Mouse (Mus musculus) midbrain, embryonic 12.5 days (tissue): ENCODE data around the gene Bhlhb9. TPM values are rescaled to one million over a fixed set of nuclear protein-coding genes. Genes with fewer than 3 reads are reported as not detected.
A peak's percentile ranks its signal among the peaks of the same experiment; 100 is the strongest.
"Not testable (repeated sequence)": the region's sequence is repeated elsewhere in the genome, so short reads cannot be mapped to it uniquely, and the experiment has no call there.

Experiments used
- ATAC-seq: fragments of 200-750 bp; cut with Nextera tagmentation; 2 replicates; pipeline ENCODE4 v1.8.0; 2017; ENCODE audit warnings: low read depth, moderate TSS enrichment, moderate library complexity; ENCODE audit not compliant: low FRiP score
- H3K27ac ChIP-seq: fragments of 300-500 bp; sonication (generic); replicated peaks from 2 replicates; pipeline ENCODE4 v1.5.1; 2016; ENCODE audit warnings: mild to moderate bottlenecking
- H3K27me3 ChIP-seq: fragments of 300-500 bp; sonication (generic); 2 replicates; pipeline ENCODE4 v1.6.1; 2016; ENCODE audit warnings: mild to moderate bottlenecking
- H3K36me3 ChIP-seq: fragments of 300-500 bp; sonication (generic); 2 replicates; pipeline ENCODE4 v1.6.1; 2016
- H3K4me1 ChIP-seq: fragments of 300-500 bp; sonication (generic); 2 replicates; pipeline ENCODE4 v1.6.1; 2016
- H3K4me2 ChIP-seq: fragments of 300-500 bp; sonication (generic); replicated peaks from 2 replicates; pipeline ENCODE4 v1.6.1; 2016; ENCODE audit warnings: mild to moderate bottlenecking, moderate library complexity
- H3K4me3 ChIP-seq: fragments of 300-500 bp; sonication (generic); 2 replicates; pipeline ENCODE4 v1.5.1; 2016; ENCODE audit warnings: mild to moderate bottlenecking
- H3K9ac ChIP-seq: fragments of 300-500 bp; sonication (generic); replicated peaks from 2 replicates; pipeline ENCODE4 v1.6.1; 2016; ENCODE audit warnings: mild to moderate bottlenecking, moderate library complexity
- H3K9me3 ChIP-seq: fragments of 300-500 bp; sonication (generic); 2 replicates; pipeline ENCODE4 v1.6.1; 2016; ENCODE audit warnings: mild to moderate bottlenecking
- WGBS: fragments of 180-500 bp; shearing (Covaris S2); methylation state at CpG from one replicate; pipeline ENCODE4 v1.1.7; 2016; 5-methylcytosine and 5-hydroxymethylcytosine counted together
- polyA plus RNA-seq: library from polyadenylated mRNA; unstranded; fragments of >200 nt; fragmentation: Nextera tagmentation; extraction: Ambion mirVana; gene quantifications from 2 replicates; pipeline ENCODE4 v1.2.1, GENCODE M21; 2016

The Bhlhb9 gene
- 83.9 and 90.3 TPM in 2 replicates for polyA plus RNA-seq

GRCm38 (mm10) chrX:135797212-135797644, at the start of gene Bhlhb9:
Bhlhb9 (plus strand) TSS chrX:135797594.
- not testable (repeated sequence) for H3K4me1 ChIP-seq, H3K27me3 ChIP-seq, H3K9me3 ChIP-seq
- 0 out of 2 replicates have a peak, but pooled peaks have one; percentile 1 for ATAC-seq
- Histone ChIP-seq H3K4me3 (peak within 1 kb of the TSS; percentile 58), H3K4me2 (peak within 1 kb of the TSS; percentile 63), H3K27ac (peak within 1 kb of the TSS; percentile 72), H3K9ac (peak within 1 kb of the TSS; percentile 71), H3K36me3 (peaks cover 22% of the 10 kb centered on the region; the same call in 1 of the 2 replicates)
- 13% methylated on average over 4 of the region's 5 CpGs for WGBS

GRCm38 (mm10) chrX:135752832-135753231, 44.6 kb upstream of the Bhlhb9 start:
- 0 out of 2 replicates have a peak, but pooled peaks cover 4% of the 10 kb centered on the region for H3K36me3 ChIP-seq
- no peaks in the 10 kb centered on the region for H3K27me3 ChIP-seq
- no peak overlapping the region for H3K27ac ChIP-seq
- no peak overlapping the region for H3K4me2 ChIP-seq
- no peak overlapping the region for H3K4me3 ChIP-seq
- no peaks in the 10 kb centered on the region for H3K9me3 ChIP-seq
- no peaks in the 10 kb centered on the region for H3K4me1 ChIP-seq
- no peak overlapping the region for H3K9ac ChIP-seq
- peak; percentile 71 for ATAC-seq
- 0% methylated on average over 2 of the region's 2 CpGs for WGBS

- H3K9me3 ChIP-seq: no peaks in the 10 kb centered on the region
- no peak overlapping the region for H3K9ac ChIP-seq
- H3K4me2 ChIP-seq: no peak overlapping the region
- H3K27me3 ChIP-seq: no peaks in the 10 kb centered on the region
- H3K27ac ChIP-seq: no peak overlapping the region
- no peaks in the 10 kb centered on the region for H3K4me1 ChIP-seq
- no peak for ATAC-seq
- H3K36me3 ChIP-seq: peaks cover 7% of the 10 kb centered on the region; the same call in 1 of the 2 replicates
- H3K4me3 ChIP-seq: no peak overlapping the region
These were observed 35.7 kb upstream of the Bhlhb9 start for GRCm38 (mm10) chrX:135761707-135762106.

GRCm38 (mm10) chrX:135768043-135768548, 29.3 kb upstream of the Bhlhb9 start:
- H3K36me3 ChIP-seq: 0 out of 2 replicates have a peak, but pooled peaks cover 4% of the 10 kb centered on the region
- no peak overlapping the region for H3K9ac ChIP-seq
- H3K9me3 ChIP-seq: no peaks in the 10 kb centered on the region
- WGBS: 86% methylated on average over 2 of the region's 3 CpGs
- no peak overlapping the region for H3K4me3 ChIP-seq
- H3K4me2 ChIP-seq: no peak overlapping the region
- no peak for ATAC-seq
- H3K27ac ChIP-seq: no peak overlapping the region
- H3K27me3 ChIP-seq: no peaks in the 10 kb centered on the region
- no peaks in the 10 kb centered on the region for H3K4me1 ChIP-seq

GRCm38 (mm10) chrX:135768565-135768964, 28.8 kb upstream of the Bhlhb9 start:
- H3K27ac ChIP-seq: no peak overlapping the region
- H3K27me3 ChIP-seq: no peaks in the 10 kb centered on the region
- H3K9ac ChIP-seq: no peak overlapping the region
- ATAC-seq: no peak
- H3K4me2 ChIP-seq: no peak overlapping the region
- 80% methylated on average over 2 of the region's 2 CpGs for WGBS
- no peaks in the 10 kb centered on the region for H3K9me3 ChIP-seq
- no peaks in the 10 kb centered on the region for H3K4me1 ChIP-seq
- no peak overlapping the region for H3K4me3 ChIP-seq
- H3K36me3 ChIP-seq: 0 out of 2 replicates have a peak, but pooled peaks cover 4% of the 10 kb centered on the region

- no peaks in the 10 kb centered on the region for H3K36me3 ChIP-seq
- H3K27me3 ChIP-seq: no peaks in the 10 kb centered on the region
- H3K4me2 ChIP-seq: no peak overlapping the region
- no peaks in the 10 kb centered on the region for H3K4me1 ChIP-seq
- ATAC-seq: no peak
- H3K27ac ChIP-seq: no peak overlapping the region
- H3K9me3 ChIP-seq: no peaks in the 10 kb centered on the region
- H3K4me3 ChIP-seq: no peak overlapping the region
- H3K9ac ChIP-seq: no peak overlapping the region
These were observed 5.9 kb upstream of the Bhlhb9 start for GRCm38 (mm10) chrX:135791536-135791935.

- H3K4me3 ChIP-seq: no peak overlapping the region
- no peaks in the 10 kb centered on the region for H3K27me3 ChIP-seq
- H3K36me3 ChIP-seq: no peaks in the 10 kb centered on the region
- no peak overlapping the region for H3K9ac ChIP-seq
- 82% methylated on average over 6 of the region's 6 CpGs for WGBS
- no peak overlapping the region for H3K27ac ChIP-seq
- ATAC-seq: no peak
- H3K9me3 ChIP-seq: no peaks in the 10 kb centered on the region
- H3K4me1 ChIP-seq: no peaks in the 10 kb centered on the region
- H3K4me2 ChIP-seq: no peak overlapping the region
These were observed 5.1 kb upstream of the Bhlhb9 start for GRCm38 (mm10) chrX:135792326-135792725.

- peak overlapping the region; percentile 71 for H3K9ac ChIP-seq
- peak overlapping the region; percentile 72 for H3K27ac ChIP-seq
- 25% methylated on average over 25 of the region's 27 CpGs for whole genome bisulfite sequencing
- not testable (repeated sequence) for H3K27me3 ChIP-seq, H3K4me1 ChIP-seq, H3K9me3 ChIP-seq
- H3K4me2 ChIP-seq: peak overlapping the region; percentile 63
- H3K36me3 ChIP-seq: peaks cover 19% of the 10 kb centered on the region; the same call in 1 of the 2 replicates
- ATAC-seq: peak; percentile 92
- H3K4me3 ChIP-seq: peak overlapping the region; percentile 58
These were observed 1.6 kb upstream of the Bhlhb9 start for GRCm38 (mm10) chrX:135795591-135796304.

- ATAC-seq: peak; percentile 76
- H3K36me3 ChIP-seq: peaks cover 22% of the 10 kb centered on the region; the same call in 1 of the 2 replicates
- peak overlapping the region; percentile 71 for H3K9ac ChIP-seq
- not testable (repeated sequence) for H3K4me1 ChIP-seq, H3K9me3 ChIP-seq, H3K27me3 ChIP-seq
- WGBS: 21% methylated on average over 25 of the region's 26 CpGs
- H3K27ac ChIP-seq: peak overlapping the region; percentile 72
- peak overlapping the region; percentile 58 for H3K4me3 ChIP-seq
- peak overlapping the region; percentile 63 for H3K4me2 ChIP-seq
These were observed 836 bp upstream of the Bhlhb9 start for GRCm38 (mm10) chrX:135796305-135797211.

GRCm38 (mm10) chrX:135804149-135804548, 6.8 kb downstream of the Bhlhb9 start:
- Histone ChIP-seq H3K36me3 (peaks cover 18% of the 10 kb centered on the region; the same call in 1 of the 2 replicates), H3K9me3 (no peaks in the 10 kb centered on the region), H3K9ac (no peak overlapping the region), H3K27ac (no peak overlapping the region), H3K4me2 (no peak overlapping the region), H3K27me3 (no peaks in the 10 kb centered on the region), H3K4me1 (no peaks in the 10 kb centered on the region), H3K4me3 (no peak overlapping the region)
- ATAC-seq: no peak
- 91% methylated on average over 3 of the region's 3 CpGs for WGBS

GRCm38 (mm10) chrX:135805780-135806179, 8.4 kb downstream of the Bhlhb9 start:
- no peak overlapping the region for H3K4me2 ChIP-seq
- no peak overlapping the region for H3K4me3 ChIP-seq
- no peak overlapping the region for H3K9ac ChIP-seq
- no peaks in the 10 kb centered on the region for H3K4me1 ChIP-seq
- no peaks in the 10 kb centered on the region for H3K27me3 ChIP-seq
- H3K27ac ChIP-seq: no peak overlapping the region
- peaks cover 3% of the 10 kb centered on the region; the same call in 1 of the 2 replicates for H3K36me3 ChIP-seq
- H3K9me3 ChIP-seq: no peaks in the 10 kb centered on the region
- WGBS: 0% methylated on average over 1 of the region's 1 CpGs
- no peak for ATAC-seq

- H3K4me2 ChIP-seq, H3K27me3 ChIP-seq, H3K4me1 ChIP-seq, ATAC-seq, H3K9me3 ChIP-seq, H3K4me3 ChIP-seq, H3K27ac ChIP-seq, H3K36me3 ChIP-seq, H3K9ac ChIP-seq: not testable (repeated sequence)
- 55% methylated on average over 1 of the region's 1 CpGs for WGBS
These were observed 38.5 kb downstream of the Bhlhb9 start for GRCm38 (mm10) chrX:135835896-135836295.
